Mouse (Mus musculus): ENCODE data around the gene Mcpt4. TPM values are rescaled to one million over a fixed set of nuclear protein-coding genes. Genes with fewer than 3 reads are reported as not detected.
"Not testable (repeated sequence)": the region's sequence is repeated elsewhere in the genome, so short reads cannot be mapped to it uniquely, and the experiment has no call there.

The Mcpt4 gene
- 0.92 and 2.8 TPM in 2 replicates for polyA plus RNA-seq (2012; rRNA removed)

- DNase-seq (ENCODE audit: low read depth), result not testable (repeated sequence)
Observed at GRCm38 (mm10) chr14:56062213-56062612, at the start of gene Mcpt4. Gene Mcpt4 (minus strand): TSS chr14:56062313.

- no peak for DNase-seq (ENCODE audit: low read depth)
Observed at GRCm38 (mm10) chr14:56105447-56106180, 43.5 kb upstream of the Mcpt4 start.

GRCm38 (mm10) chr14:56105016-56105415 lies 42.9 kb upstream of the Mcpt4 start:
- DNase-seq (ENCODE audit: low read depth), result no peak

- no peak for DNase-seq (ENCODE audit: low read depth)
Observed at GRCm38 (mm10) chr14:56103452-56103851, 41.3 kb upstream of the Mcpt4 start.

GRCm38 (mm10) chr14:56102386-56102785 lies 40.3 kb upstream of the Mcpt4 start, which contains the start of gene Ctsg:
Gene Ctsg (minus strand): TSS chr14:56102574.
- DNase-seq (ENCODE audit: low read depth), result no peak

- no peak for DNase-seq (ENCODE audit: low read depth)
Observed at GRCm38 (mm10) chr14:56098940-56099339, 36.8 kb upstream of the Mcpt4 start.

GRCm38 (mm10) chr14:56097597-56097996 lies 35.5 kb upstream of the Mcpt4 start:
- DNase-seq (ENCODE audit: low read depth), result no peak

GRCm38 (mm10) chr14:56093353-56093752 lies 31.2 kb upstream of the Mcpt4 start:
- no peak for DNase-seq (ENCODE audit: low read depth)

GRCm38 (mm10) chr14:56086711-56087110 lies 24.6 kb upstream of the Mcpt4 start:
- no peak for DNase-seq (ENCODE audit: low read depth)

- no peak for DNase-seq (ENCODE audit: low read depth)
Observed at GRCm38 (mm10) chr14:56085167-56085566, 23.1 kb upstream of the Mcpt4 start, which contains the start of gene Mcpt8. Gene Mcpt8 (minus strand): TSS chr14:56085273.

GRCm38 (mm10) chr14:56082016-56082415 lies 19.9 kb upstream of the Mcpt4 start:
- no peak for DNase-seq (ENCODE audit: low read depth)

GRCm38 (mm10) chr14:56057722-56058121 lies 4.4 kb downstream of the Mcpt4 start:
- DNase-seq (ENCODE audit: low read depth), result no peak

GRCm38 (mm10) chr14:56055408-56055807 lies 6.7 kb downstream of the Mcpt4 start:
- no peak for DNase-seq (ENCODE audit: low read depth)

- not testable (repeated sequence) for DNase-seq (ENCODE audit: low read depth)
Observed at GRCm38 (mm10) chr14:56041792-56042191, 20.3 kb downstream of the Mcpt4 start, which contains the start of gene Mcpt2. Gene Mcpt2 (plus strand): TSS chr14:56042041.

- no peak for DNase-seq (ENCODE audit: low read depth)
Observed at GRCm38 (mm10) chr14:56034433-56034832, 27.7 kb downstream of the Mcpt4 start.

GRCm38 (mm10) chr14:56030395-56030794 lies 31.7 kb downstream of the Mcpt4 start, which contains the start of gene Mcpt9:
Gene Mcpt9 (minus strand): TSS chr14:56030495.
- not testable (repeated sequence) for DNase-seq (ENCODE audit: low read depth)

- not testable (repeated sequence) for DNase-seq (ENCODE audit: low read depth)
Observed at GRCm38 (mm10) chr14:56021305-56021704, 40.8 kb downstream of the Mcpt4 start.

GRCm38 (mm10) chr14:56019446-56019845 lies 42.7 kb downstream of the Mcpt4 start:
- DNase-seq (ENCODE audit: low read depth), result no peak

GRCm38 (mm10) chr14:56017671-56018070 lies 44.4 kb downstream of the Mcpt4 start, which contains the start of gene Mcpt1:
Gene Mcpt1 (plus strand): TSS chr14:56017971.
- DNase-seq (ENCODE audit: low read depth), result not testable (repeated sequence)

- no peak for DNase-seq (ENCODE audit: low read depth)
Observed at GRCm38 (mm10) chr14:56013924-56014323, 48.2 kb downstream of the Mcpt4 start.

- DNase-seq (ENCODE audit: low read depth), result no peak
Observed at GRCm38 (mm10) chr14:56013147-56013546, 49.0 kb downstream of the Mcpt4 start.
